Mouse (Mus musculus): ENCODE measurements around the gene Stag3. TPM values are rescaled to one million over a fixed set of nuclear protein-coding genes. Genes with fewer than 3 reads are reported as not detected.
A peak's percentile ranks its signal among the peaks of the same experiment; 100 is the strongest.

Stag3 gene
- total RNA-seq, 2 experiments from 2014 or later = 3.3 to 4.1 TPM

GRCm38 (mm10) chr5:138267114-138267513 lies 12.9 kb upstream of the Stag3 start:
- no peak for DNase-seq (ENCODE audit: low spot score in 2 of 2)

DNA sequence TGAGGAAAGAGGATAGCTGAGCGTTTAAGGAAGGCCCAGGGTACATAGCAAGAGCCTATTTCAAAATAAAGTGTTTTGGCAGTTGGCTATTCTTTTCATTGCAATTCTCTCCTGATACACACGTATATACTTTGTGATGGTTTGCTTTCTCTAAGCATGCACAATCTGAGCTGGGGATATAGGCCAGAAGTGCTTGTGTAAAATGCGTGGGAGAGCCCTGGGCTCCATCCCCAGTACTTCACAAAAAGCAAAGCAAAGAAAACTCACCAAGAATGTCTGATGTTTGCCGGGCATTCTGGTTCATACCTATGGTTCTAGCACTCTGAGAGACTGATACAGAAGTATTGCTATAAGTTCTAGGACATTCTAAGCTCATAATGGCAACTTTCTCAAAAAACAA lies 11.1 kb upstream of the Stag3 start:
- DNase-seq (ENCODE audit: low spot score in 2 of 2) = no peak

- DNase-seq (ENCODE audit: low spot score in 2 of 2) = no peak
Observed at GRCm38 (mm10) chr5:138271232-138271631, 8.8 kb upstream of the Stag3 start.

- no peak for DNase-seq (ENCODE audit: low spot score in 2 of 2)
Observed at GRCm38 (mm10) chr5:138272409-138272923, 7.6 kb upstream of the Stag3 start, which contains the start of gene Gal3st4. Gene Gal3st4, minus strand, starts transcription at chr5:138272840.

DNA sequence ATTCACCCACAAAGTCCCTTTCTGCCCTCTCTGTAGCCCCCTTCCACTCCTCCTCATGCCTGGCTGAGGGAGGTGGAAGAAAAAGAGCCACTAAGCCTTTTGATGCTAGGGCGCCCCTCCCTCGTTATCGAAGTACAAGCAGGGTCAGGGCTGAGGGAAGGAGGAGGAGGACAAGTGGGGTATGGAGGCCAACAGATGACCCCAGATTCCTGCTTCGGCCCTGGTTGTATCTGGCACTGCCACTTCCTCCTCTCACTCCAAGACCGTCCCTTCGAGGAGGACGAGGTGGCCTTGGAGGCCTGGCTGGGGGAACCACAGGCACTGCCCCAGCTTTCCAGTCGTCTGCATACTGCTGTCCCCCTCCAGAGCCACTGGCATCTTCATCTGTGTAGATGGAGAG lies 5.9 kb upstream of the Stag3 start:
- no peak for DNase-seq (ENCODE audit: low spot score in 2 of 2)

- no peak for DNase-seq (ENCODE audit: low spot score in 2 of 2)
Observed at GRCm38 (mm10) chr5:138275216-138276050, 4.6 kb upstream of the Stag3 start.

GRCm38 (mm10) chr5:138277994-138278393 lies 2.0 kb upstream of the Stag3 start:
- DNase-seq (ENCODE audit: low spot score in 2 of 2) = no peak

- no peak for DNase-seq (ENCODE audit: low spot score in 2 of 2)
Observed at GRCm38 (mm10) chr5:138280425-138280768, 357 bp downstream of the Stag3 start.

- DNase-seq (ENCODE audit: low spot score in 2 of 2) = peak in 1 of 2 experiments; percentile 11
Observed at GRCm38 (mm10) chr5:138280829-138281228, 789 bp downstream of the Stag3 start.

- DNase-seq (ENCODE audit: low spot score in 2 of 2) = no peak
Observed at GRCm38 (mm10) chr5:138281798-138282197, 1.8 kb downstream of the Stag3 start.

GRCm38 (mm10) chr5:138283540-138283939 lies 3.5 kb downstream of the Stag3 start:
- DNase-seq (ENCODE audit: low spot score in 2 of 2) = no peak

DNA sequence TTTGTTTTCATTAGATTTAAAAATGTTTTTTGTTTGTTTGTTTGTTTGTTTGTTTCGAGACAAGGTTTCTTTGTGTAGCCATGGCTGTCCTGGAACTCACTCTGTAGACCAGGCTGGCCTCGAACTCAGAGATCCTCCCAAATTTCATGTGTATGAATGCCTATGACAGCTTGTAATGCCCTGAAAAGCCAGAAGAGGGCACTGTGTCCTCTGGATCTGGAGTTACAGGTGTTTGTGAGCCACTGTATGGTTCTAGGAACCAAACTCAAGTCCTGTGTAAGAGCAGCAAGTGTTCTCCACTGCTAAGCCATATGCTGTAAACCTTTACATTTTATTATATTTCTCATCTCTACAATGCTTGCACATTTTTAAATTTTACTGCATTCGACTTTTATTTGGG lies 7.8 kb downstream of the Stag3 start:
- no peak for DNase-seq (ENCODE audit: low spot score in 2 of 2)

DNA sequence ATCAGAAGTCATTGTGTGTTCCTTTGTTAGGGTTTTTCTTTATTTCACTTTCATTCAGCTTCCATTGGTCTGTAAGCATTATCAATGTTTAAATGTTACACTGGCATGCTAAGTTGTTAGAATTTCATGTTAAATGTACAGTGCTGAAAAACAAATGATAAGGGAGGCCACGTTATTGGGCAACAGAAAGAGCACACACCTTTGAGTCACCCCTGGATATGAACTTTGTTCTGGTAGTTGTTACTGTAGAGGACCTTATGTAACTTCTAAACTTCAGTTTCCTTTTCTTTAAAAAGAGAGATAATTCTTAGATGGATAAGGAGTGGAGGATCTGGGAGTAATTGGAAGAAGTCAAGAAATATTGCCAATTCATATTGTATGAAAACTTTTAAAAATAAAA lies 11.6 kb downstream of the Stag3 start:
- DNase-seq (ENCODE audit: low spot score in 2 of 2) = no peak

GRCm38 (mm10) chr5:138294158-138294557 lies 14.1 kb downstream of the Stag3 start:
- no peak for DNase-seq (ENCODE audit: low spot score in 2 of 2)

- DNase-seq (ENCODE audit: low spot score in 2 of 2) = no peak
Observed at GRCm38 (mm10) chr5:138299613-138300012, 19.6 kb downstream of the Stag3 start.

- no peak for DNase-seq (ENCODE audit: low spot score in 2 of 2)
Observed at GRCm38 (mm10) chr5:138312795-138313194, 32.8 kb downstream of the Stag3 start.

DNA sequence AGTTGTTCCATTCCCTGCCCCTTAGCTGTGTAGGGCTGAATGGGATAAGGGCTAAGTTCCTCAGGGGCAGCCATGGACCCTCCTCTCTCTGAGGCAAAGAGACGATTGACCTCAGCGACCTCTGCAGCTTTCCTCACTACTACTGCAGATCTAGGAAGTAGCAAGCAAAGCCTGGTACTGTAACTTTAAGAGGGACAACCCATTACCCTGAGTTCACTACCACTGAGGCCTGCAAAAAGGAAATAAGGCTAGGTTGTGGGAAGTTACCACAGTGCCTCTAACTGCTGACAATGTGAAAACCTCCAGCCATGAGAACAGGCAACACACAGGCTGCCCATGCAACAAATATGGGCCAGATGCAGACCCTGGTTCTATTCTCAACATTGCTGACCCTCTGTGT lies 61.6 kb downstream of the Stag3 start, which contains the start of gene Pvrig:
Pvrig (plus strand) TSS at position 301 of the 400 bp plus-strand sequence.
- DNase-seq (ENCODE audit: low spot score in 2 of 2) = no peak

GRCm38 (mm10) chr5:138343216-138343615 lies 63.2 kb downstream of the Stag3 start:
- no peak for DNase-seq (ENCODE audit: low spot score in 2 of 2)

Other genes starting within 250 kb of the Stag3 start
- not detected for gene Smok3c, start 227.0 kb upstream of the Stag3 start, total RNA-seq (2021)
- 10 to 100 TPM; 38.4 to 43.5 TPM for gene Zkscan1, start 195.2 kb upstream of the Stag3 start, total RNA-seq (2021)
- gene Zscan21, start 163.3 kb upstream of the Stag3 start, total RNA-seq (2021) = 10 to 100 TPM; 23.0 to 26.6 TPM
- gene Zfp113, start 124.5 kb upstream of the Stag3 start, total RNA-seq (2021) = 10 to 100 TPM; 10.8 to 14.3 TPM
- 100 to 1,000 TPM; 129 to 145 TPM for gene Cops6, start 119.2 kb upstream of the Stag3 start, total RNA-seq (2021)
- gene Ap4m1, start 108.2 kb upstream of the Stag3 start, total RNA-seq (2021) = 10 to 100 TPM; 25.9 to 26.5 TPM
- gene Mcm7, start 107.8 kb upstream of the Stag3 start, total RNA-seq (2021) = 10 to 100 TPM; 20.8 to 25.6 TPM
- gene Taf6, start 92.8 kb upstream of the Stag3 start, total RNA-seq (2021) = 10 to 100 TPM; 26.2 to 30.0 TPM
- gene Cnpy4, start 92.8 kb upstream of the Stag3 start, total RNA-seq (2021) = 10 to 100 TPM; 15.4 to 17.6 TPM
- gene Mblac1, start 85.9 kb upstream of the Stag3 start, total RNA-seq (2021) = 10 to 100 TPM; 11.4 to 14.2 TPM
- under 1 TPM in 1 of 2 experiments, not detected in 1; 0.21 TPM for gene Nxpe5, start 54.3 kb upstream of the Stag3 start, total RNA-seq (2021)
- gene Lamtor4, start 24.8 kb upstream of the Stag3 start, total RNA-seq (2021) = 10 to 100 TPM; 66.1 to 73.3 TPM
- 10 to 100 TPM; 76.0 to 84.4 TPM for gene BC037034, start 16.2 kb upstream of the Stag3 start, total RNA-seq (2021)
- gene Gal3st4, start 7.4 kb upstream of the Stag3 start, total RNA-seq (2021) = 1 to 10 TPM; 2.8 TPM
- gene Gm43720, start 282 bp upstream of the Stag3 start, total RNA-seq (2021) = not detected
- gene Gpc2, start 235 bp upstream of the Stag3 start, total RNA-seq (2021) = 10 to 100 TPM; 11.2 to 11.8 TPM
- not detected for gene Pvrig, start 61.7 kb downstream of the Stag3 start, total RNA-seq (2021)
- gene Zfp157, start 161.2 kb downstream of the Stag3 start, total RNA-seq (2021) = 10 to 100 TPM; 24.9 to 26.5 TPM